Mouse (Mus musculus): ENCODE results near the gene Phgdh.
A peak's percentile ranks its signal among the peaks of the same experiment; 100 is the strongest.

Phgdh gene

DNA sequence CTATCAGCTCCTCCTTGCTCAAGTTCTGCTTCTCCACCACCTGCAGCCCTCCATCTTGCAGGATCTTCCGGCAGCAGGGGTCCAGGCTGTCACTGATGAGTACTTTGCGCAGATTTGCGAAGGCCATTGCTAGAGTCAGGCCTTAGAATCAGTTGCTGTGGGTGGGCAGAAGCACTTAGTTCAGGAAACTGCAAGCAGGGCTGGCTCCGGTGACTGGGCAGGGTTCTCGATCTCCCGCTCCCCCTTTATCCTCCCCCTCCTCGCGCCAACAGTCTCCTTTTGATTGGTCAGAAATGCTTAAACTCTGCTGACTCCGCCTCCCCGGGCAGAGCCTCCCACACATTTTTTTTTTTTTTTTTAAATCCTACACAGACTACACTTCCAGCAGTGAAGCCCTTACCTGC, at the start of gene Phgdh:
Gene Phgdh, minus strand, starts transcription at position 285 of the 404 bp plus-strand sequence.
- peak; percentile 86 for DNase-seq (ENCODE audit: inconsistent ontology term)

DNA sequence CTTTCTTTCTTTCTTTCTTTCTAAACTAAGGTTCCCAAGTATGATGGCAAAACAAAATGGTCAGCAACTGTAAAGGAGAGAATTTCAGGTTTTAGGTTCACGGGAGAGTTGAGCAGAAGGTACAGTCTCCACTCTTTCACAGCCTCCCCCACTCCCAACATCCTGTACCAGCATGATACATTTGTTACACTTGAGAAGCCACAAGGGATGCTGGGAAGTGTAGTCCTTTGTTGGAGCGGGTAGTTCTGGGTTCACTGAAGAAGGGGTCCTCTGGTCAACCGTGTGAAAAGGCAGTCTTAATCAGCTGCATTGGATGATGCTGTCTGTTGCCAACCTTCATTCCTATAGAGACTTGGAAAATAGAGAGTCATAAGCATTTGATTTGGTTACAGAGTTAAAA, 49.5 kb upstream of the Phgdh start:
- DNase-seq (ENCODE audit: inconsistent ontology term), result no peak

DNA sequence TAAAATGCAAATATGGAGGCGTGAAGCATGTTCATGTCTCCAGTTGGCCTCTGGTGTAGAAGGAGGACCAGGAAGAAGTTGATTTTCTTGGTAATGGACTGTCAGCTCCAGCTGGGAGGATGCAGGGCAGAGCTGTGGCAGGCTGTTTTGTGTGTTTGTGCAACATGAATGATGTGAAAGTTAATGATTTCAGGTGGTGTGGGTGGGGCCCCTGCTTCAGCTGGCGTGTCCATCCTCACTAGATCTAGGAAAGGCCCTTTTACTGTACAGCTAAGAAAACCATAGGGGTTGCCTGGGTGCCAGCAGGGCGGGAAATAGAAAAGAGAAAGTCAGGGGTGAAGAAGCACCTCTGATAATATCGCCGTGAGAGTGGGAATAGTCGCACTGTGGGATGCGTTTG, 48.0 kb upstream of the Phgdh start:
- no peak for DNase-seq (ENCODE audit: inconsistent ontology term)

DNA sequence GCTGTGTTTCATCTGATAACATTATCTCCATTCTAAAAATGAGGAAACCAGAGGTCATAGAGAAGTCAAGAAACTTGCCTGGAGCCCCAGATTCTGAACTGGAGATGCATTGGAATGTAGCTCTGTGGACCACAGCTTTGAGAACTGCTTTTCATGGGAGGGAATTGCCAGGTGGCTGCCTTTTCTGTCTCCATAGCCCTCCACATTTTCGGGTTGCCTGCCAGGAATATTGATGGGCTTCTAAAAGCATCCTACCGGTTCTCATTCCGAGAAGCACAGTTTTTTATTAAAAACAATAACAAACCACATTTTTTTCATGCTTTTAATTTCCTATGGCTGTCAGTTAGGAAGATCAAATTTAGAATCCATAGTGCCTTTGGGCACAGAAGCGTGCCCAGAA, 47.3 kb upstream of the Phgdh start:
- DNase-seq (ENCODE audit: inconsistent ontology term), result no peak

DNA sequence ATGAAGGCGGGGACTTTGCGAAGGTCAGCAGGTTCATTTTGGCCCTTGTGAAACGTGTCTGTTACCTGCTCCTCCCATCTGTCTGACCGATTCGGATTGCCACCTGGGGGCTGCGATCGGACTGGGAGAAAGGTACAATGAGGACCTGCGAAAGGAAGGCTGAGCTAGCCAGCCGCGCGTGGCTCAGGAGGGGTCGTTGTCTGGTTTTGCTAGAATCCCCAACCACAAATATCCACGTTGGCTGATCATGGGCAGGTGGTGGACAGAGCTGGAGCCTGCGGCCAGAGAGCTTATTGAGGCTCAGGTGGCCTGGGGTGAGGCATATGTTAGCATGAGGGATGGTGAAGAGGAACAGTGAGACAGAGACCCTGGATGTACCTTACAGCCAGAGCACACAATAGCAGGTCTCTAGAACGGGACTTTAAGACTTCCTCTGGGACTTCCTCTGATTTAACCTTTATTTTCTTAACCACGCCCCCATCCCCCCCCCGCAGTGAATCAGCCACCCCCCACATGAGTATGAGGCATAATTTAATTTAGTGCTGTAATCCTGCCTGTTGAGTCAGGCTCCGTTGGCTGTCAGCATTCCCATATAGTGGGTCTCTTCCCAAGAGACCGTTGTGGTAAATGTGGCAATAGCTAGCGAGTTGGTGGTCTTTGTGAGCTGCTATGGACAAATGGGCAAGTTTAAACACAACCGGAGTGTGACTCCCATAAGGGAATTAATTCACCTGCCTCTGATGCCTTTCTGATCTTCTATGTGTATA, 43.4 kb upstream of the Phgdh start:
- DNase-seq (ENCODE audit: inconsistent ontology term), result no peak

DNA sequence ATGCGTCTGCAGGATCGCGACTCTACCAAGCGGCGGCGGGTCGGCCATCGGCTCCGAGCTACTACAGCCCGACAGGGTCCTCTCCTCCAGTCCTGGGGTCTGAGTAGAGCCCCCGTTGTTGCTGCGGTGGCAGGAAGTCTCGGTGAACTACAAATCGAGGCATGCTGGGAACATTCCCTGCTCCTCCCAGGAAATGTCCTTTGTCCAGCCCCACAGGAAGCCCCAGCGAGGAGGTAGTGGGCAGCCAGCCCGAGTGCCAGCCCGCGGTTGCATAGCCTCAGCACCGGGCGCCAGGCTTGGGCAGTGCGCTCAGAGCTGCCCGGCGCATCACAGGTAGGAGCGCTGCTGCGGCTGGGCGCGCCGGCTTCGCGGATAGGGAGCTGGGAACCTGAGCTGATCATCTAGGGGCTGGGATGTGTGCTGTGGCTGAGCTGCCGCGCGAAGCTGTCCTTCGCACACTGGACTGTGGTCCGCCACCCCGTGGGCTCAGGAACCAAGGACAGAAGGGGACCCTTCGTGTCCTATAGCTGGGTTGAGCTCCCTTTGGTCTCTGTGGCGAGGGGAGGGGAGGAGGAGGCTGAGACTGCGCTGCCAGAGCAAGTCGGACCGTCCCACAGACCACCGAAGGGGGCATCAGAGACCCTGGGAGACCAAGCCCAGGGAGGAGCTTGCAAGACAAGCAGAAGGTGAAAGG, 42.6 kb upstream of the Phgdh start, which contains the start of gene Zfp697:
Gene Zfp697, plus strand, starts transcription at position 216 of the 694 bp plus-strand sequence.
- peak; percentile 86 for DNase-seq (ENCODE audit: inconsistent ontology term)

DNA sequence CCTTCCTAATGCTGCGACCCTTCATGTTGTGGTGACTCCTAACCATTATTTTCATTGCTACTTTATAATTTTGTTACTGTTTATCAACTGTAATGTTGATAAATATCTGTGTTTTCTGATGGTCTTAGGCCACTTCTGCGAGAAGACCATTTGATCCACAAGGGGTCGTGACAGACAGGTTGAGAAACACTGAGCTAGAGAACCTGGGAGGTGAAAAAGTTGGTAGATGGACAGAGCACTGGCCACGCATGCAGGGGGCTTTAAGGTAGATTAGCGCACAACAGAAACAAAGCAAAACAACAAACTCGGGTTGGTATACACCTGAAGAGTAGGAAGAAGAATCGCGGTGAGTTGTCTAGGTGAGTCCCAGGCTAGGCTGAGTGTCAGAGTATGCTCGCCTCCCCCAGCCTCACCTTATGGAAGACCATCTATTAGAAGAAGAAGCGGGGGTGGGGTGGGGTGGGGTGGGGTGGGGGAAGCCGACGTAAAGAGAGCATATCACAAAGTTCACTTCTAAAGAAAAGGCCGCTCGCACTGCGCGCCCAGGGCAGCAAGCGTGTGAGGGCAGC, 42.0 kb upstream of the Phgdh start:
- no peak for DNase-seq (ENCODE audit: inconsistent ontology term)

DNA sequence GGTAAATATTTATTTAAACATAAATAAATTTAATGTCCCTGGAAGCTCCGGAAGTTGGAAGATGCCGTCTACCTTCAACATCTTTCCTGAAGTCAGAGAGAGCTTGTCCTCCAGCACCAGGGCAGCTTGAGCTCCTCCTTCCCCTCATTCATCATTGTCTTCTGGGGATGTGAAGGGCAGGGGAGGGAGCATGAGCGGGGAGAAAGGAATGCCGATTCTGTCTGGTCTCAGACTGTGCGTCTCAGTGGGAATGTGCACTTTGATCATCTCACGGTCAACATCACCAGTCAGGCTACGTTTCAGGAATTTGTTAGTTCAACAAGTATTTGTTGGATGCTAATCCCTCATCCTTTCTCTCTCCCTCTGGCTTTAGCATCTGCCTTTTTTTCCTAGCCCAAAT, 39.4 kb upstream of the Phgdh start:
- peak; percentile 90 for DNase-seq (ENCODE audit: inconsistent ontology term)

DNA sequence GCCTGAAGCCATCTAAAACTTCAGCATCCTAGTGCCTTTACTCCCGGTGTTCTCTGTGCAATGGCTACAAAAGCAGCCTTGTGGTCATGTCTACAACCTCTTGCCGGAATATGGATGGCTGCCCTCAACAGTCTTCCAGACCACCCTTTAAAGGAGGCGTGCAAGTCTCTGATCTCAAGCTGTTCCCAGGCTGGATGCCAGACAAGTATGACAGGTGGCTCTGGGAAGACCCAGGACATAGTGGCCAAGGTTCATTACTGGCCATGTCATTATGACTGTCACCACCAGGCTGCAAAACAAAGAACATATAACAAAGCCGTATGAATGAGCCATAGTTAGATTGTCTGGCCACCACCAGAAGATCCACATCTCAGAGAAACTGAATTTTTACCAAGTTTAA, 38.5 kb upstream of the Phgdh start:
- no peak for DNase-seq (ENCODE audit: inconsistent ontology term)

DNA sequence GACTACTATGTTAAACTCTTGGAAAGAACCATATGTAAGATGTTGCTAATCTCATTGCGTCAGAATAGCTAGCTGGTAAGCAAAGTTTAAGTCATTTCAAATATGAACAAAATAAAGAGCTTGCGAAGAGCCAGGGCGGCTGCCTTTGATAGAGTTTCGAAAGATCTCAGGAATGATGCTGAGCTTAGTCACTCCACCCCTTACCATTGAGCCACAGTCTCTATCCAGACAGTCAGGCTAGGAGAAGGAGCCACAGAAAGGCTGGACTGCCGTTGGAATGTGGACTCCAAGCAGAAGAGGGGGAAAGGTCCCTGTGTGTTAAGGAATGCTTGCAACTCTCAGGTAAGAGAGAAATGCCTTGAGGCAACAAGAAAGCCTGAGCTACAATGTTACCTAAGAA, 35.2 kb upstream of the Phgdh start:
- DNase-seq (ENCODE audit: inconsistent ontology term), result peak; percentile 49

DNA sequence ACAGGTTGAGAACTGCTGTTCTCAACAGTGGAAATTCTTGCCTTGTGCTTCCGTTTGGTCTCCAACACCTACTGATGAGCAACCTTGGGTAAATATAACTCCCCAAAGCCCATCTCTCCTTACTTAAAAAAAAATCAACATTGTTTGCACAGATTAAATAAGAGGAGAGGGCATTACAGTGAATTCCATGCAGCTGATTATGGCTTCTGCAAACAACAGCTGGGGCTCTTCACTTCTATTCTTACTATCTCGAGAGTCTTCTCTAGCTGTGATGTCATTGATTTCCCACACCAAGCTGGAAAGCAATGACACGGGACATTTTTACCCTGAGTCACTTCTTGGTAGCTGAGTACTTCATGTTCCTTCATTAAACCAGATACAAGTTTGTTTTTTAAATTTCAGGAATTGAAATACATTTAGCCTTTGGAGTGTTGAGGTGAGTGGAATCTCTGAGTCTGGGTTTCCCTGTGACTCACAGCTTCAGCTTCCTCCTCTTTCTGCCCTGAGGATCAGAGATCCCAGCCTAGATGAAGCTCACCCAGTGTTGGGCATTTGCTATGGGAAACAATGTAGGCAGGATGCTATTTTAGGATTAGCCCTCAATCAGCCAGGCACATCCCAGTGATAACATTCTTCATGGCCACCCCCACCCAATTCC, 34.4 kb upstream of the Phgdh start:
- peak; percentile 80 for DNase-seq (ENCODE audit: inconsistent ontology term)

DNA sequence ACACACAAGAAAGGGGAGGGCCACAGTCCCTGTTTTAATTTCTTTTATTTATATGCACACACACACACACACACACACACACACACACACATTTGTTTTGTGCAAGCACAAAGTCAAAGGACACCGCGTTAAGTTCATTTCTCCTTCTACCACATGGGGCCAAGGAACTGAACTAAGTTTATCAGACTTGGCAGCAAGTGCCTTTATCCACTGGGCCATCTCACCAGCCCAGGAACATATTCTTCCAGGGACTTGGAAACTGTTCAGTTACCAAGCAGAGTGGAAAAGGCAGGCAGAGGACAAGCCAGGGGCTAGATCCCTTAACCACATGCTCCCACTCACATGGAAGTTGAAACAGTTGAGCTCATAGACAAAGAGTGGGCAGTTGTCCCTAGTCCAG, 29.0 kb upstream of the Phgdh start:
- DNase-seq (ENCODE audit: inconsistent ontology term), result no peak

DNA sequence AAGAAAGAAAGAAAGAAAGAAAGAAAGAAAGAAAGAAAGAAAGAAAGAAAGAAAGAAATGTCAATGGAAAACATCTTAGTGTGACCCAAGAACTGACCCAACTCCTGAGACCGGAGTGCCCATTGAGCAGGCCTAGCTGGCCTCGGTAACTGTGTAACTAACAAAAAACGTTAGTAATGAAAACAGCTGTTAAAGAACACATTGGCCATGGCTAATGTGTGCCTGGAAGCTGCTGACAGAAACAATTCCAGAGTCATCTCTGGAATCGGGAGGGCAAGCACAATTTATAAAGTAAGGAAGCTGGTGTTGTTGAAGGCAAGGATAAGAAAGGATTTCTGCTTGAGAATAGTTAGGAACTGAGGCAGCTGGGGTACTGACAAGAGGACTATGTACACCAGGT, 28.5 kb upstream of the Phgdh start:
- DNase-seq (ENCODE audit: inconsistent ontology term), result no peak

DNA sequence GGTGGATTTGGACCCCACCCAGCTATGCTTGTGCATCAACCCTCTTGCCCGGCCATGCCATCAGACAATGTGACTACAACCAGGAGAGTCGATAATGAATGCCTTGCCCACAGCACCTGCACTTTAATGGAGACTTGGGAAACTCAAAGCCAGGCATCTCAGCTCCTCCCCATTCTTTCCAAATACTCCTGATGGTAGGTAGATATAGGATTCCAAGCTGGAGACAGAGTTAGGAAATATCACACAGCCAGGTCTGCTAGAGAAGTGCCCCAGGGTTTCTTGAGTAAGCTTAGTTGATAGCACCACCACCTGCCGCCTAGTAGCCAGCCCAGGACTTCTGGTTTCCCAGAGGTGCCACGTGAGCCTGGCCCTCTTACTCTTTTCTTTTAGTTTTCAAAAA, 27.0 kb upstream of the Phgdh start:
- DNase-seq (ENCODE audit: inconsistent ontology term), result no peak

DNA sequence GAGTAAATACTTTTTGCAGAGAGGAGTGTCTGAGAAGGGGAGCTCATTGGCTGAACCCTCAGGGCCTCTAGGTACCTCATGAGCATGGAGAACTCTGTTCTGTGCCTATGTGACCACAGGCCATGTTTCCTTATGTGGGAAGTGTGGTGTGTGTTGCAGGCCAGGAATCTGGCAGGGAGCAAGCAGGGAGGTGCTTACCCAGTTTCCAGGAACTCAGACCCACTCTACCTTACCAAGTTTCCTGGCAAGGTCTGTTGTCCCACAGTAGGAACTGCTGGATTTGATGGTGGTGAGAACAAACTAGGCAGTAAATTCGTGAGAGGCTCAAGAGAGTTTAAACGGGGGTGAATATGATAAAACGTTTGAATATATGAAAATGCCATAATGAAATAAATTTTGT, 26.3 kb upstream of the Phgdh start:
- no peak for DNase-seq (ENCODE audit: inconsistent ontology term)

DNA sequence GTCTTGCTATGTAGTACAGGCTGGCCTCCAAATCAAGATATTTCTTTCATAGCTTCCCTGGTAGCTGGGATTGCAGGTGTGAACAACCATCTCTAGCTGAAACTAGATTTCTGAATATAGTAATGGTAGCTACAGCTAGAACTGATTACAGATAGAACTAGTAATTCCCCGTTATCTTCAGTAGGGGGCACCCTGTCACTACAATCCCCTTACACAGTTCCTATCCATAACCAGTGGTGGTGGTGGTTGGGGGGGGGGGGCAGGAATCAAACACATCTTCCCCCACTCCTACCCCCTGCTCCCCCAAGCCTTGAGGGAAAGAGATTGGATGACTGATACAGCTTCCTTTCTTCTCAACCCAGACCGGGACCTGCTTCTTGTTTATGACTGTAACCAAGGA, 23.0 kb upstream of the Phgdh start:
- peak; percentile 68 for DNase-seq (ENCODE audit: inconsistent ontology term)

DNA sequence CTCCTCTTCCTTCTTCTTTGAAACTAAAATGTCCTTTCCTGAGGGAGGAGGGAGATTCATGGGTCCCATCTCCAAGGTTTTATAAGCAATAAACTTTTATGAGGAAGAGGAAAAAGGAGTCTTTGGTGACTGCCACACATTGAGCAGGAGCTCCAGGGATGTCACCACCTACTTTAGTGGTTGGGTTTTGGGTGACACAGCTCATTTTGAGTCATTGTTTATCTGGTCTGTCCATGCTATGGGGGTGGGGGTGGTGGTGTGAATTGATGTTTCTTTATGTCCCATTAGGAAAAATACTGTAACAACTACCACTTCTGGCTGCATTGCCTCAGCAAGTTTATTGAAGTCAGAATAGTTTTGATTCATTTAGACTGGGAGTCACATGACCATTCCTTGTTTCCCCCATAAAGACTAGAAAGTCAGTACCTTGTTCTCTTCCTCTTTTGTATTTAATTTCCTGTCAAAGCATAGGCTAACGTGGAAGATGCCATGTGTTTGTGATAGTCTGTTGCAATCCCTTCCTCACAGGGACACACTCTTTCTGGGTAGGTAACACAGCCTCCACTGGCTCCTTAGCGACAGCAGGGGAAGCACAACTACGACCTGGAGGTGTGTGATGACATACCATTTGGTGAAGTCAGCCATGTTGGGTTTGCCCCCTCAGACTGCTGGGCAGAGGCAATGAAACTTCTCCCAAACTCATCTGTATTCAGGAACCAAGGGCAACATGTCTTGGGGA, 17.0 kb upstream of the Phgdh start:
- no peak for DNase-seq (ENCODE audit: inconsistent ontology term)

DNA sequence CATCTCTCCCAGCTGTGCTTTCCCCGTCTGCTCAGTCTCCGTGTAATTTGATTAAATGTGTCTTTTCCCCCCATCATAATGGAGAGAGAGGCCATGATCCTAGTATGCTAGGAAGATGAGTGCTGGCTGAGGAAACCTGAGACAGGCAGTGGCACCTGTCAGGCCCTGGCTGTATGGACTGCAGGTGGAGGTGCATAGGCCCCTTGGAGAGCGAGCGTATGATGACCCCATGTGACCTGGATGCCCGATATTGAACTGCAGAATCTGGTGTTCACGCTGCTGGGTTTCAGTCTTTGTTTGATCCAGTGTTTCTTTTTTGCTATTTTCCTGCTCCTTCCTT, 16.2 kb upstream of the Phgdh start:
- no peak for DNase-seq (ENCODE audit: inconsistent ontology term)

DNA sequence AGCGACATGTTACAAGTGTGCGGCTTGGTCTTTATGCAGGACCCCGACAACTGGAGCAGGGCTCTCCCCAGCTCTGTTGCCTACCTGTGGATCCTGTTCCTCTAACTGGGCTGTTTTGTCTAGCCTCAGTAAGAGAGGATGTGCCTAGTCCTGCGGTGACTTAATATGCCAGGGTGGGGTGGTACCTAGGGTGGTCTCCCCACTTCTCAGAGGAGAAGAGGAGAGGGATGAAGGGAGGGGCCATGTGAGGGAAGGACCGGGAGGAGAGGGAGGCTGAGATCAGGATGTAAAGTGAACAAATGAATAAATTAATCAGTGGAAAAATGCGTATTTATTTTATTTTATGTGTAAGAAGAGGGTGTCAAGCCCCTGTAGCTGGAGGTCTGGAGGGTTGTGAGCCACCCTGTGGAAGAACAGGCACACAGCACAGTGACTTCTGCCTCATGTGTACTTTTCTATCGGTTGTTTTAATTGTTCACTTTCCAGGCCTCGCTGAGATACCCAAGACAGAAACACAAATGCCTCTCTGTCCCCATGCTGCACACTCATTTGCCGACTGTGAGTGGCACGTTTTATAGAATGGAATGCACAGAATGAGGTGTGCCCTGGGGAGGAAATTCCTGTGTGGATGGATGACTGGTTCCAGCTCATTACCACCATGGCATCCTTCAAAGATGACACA, 15.7 kb upstream of the Phgdh start:
- peak; percentile 99 for DNase-seq (ENCODE audit: inconsistent ontology term)

DNA sequence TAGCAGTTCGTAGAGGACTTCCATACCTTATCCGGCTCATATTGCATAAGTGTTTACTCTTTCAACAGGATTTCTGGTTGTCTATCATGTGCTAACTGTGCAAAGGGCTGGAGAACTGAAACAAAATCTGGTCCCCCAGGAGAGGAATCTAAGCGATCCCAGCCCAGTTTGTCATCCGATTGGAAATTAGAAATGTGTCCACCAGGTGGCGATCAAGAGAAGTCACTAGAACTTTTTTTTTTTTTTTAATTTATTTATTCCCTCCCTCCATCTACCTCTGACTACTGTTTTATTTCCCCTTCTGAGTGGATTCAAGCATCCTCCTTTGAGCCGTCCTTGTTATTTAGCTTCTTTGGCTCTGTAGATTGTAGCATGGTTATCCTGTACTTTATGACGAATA, 14.1 kb upstream of the Phgdh start:
- peak; percentile 59 for DNase-seq (ENCODE audit: inconsistent ontology term)

DNA sequence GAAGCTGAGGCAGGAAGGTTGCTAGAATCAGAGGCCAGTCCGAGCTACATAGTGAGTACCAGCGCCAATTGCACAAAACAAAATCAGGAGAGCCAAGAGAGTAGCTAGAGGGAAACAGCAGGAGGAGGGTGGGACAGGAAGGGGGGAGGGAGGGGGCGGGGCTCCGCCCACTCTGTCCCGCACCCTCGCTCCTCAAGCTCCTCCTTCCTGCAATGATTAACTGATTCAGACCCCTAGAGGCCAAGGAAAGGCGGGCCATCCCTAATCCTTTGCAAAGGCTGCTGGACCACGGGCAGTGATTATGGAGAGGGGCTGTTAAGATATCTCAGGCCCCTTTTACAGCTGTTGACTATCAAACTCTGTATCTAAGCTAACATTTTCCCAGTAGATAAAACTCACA, 8.9 kb upstream of the Phgdh start:
- no peak for DNase-seq (ENCODE audit: inconsistent ontology term)

Measured in Muller cell, postnatal 12 days (primary cell).